Mouse (Mus musculus): ENCODE measurements at regions not wholly inside any gene's neighbourhood (a gene's known extent, or its start where the extent isn't known, plus 50 kb on each side); places are given as distances from the start of the nearest gene placed in this dataset.

- no peaks in the 10 kb centered on the region for H3K4me1 ChIP-seq (ENCODE audit: control insufficient read depth in 1 of 2, insufficient read depth in 2 of 2, low read length in 2 of 2)
- no peak overlapping the region for H3K27ac ChIP-seq (ENCODE audit: control insufficient read depth, low read depth, low read length)
- H3K4me3 ChIP-seq (ENCODE audit: control insufficient read depth in 1 of 2, insufficient read depth in 1 of 2, low read depth in 2 of 2, low read length in 2 of 2) = no peak overlapping the region
- H3K27me3 ChIP-seq (ENCODE audit: control insufficient read depth in 1 of 2, insufficient read depth in 2 of 2, low read length in 2 of 2) = no peaks in the 10 kb centered on the region
- no peaks in the 10 kb centered on the region for H3K36me3 ChIP-seq (ENCODE audit: control insufficient read depth in 1 of 2, insufficient read depth in 2 of 2, low read length in 2 of 2)
- H3K9me3 ChIP-seq (replicated peaks; ENCODE audit: insufficient read depth, low read length) = no peaks in the 10 kb centered on the region
- no peak overlapping the region for H3K9ac ChIP-seq (ENCODE audit: control insufficient read depth, low read depth, low read length, poor library complexity, severe bottlenecking)
- TF ChIP-seq TAL1 (IDR thresholded peaks at IDR 0.05; ENCODE audit: low read length) (no peak), ZKSCAN1 (IDR thresholded peaks at IDR 0.05; ENCODE audit: low read depth, low read length) (no peak), BHLHE40 (IDR thresholded peaks at IDR 0.05; ENCODE audit: borderline replicate concordance, low read depth, low read length) (no peak), ETS1 (IDR thresholded peaks at IDR 0.05; ENCODE audit: low read depth, low read length) (no peak), GATA1 (IDR thresholded peaks at IDR 0.05; ENCODE audit: low read depth, low read length) (no peak), CHD2 (IDR thresholded peaks at IDR 0.05; ENCODE audit: low read length) (no peak), ZMIZ1 (IDR thresholded peaks at IDR 0.05; ENCODE audit: low read depth, low read length) (no peak), HCFC1 (IDR thresholded peaks at IDR 0.05; ENCODE audit: low read depth, low read length) (no peak), GABPA (IDR thresholded peaks at IDR 0.05; ENCODE audit: low read depth, low read length) (no peak), POLR2A (IDR thresholded peaks at IDR 0.05; ENCODE audit: control insufficient read depth in 1 of 2, insufficient read depth in 1 of 2, low read depth in 1 of 2, low read length in 2 of 2, poor library complexity in 1 of 2) (no peak), MXI1 (IDR thresholded peaks at IDR 0.05; ENCODE audit: low read depth, low read length) (no peak), E2F4 (IDR thresholded peaks at IDR 0.05; ENCODE audit: borderline replicate concordance, low read depth, low read length) (no peak), MAFK (IDR thresholded peaks at IDR 0.05; ENCODE audit: borderline replicate concordance, low read depth, low read length) (no peak), CTCF (IDR thresholded peaks at IDR 0.05 in 2 of 3, conservative IDR thresholded peaks at IDR 0.05 in 1 of 3; ENCODE audit: control insufficient read depth in 1 of 3, insufficient read depth in 1 of 3, low read depth in 2 of 3, low read length in 3 of 3, poor library complexity in 1 of 3, severe bottlenecking in 1 of 3) (no peak), CHD1 (IDR thresholded peaks at IDR 0.05; ENCODE audit: low read depth, low read length) (no peak), TBP (IDR thresholded peaks at IDR 0.05; ENCODE audit: low read depth, low read length) (no peak)
- no peak for DNase-seq (ENCODE audit: low read depth, low spot score)
- H3K79me2 ChIP-seq (ENCODE audit: control insufficient read depth, insufficient read depth, low read length, poor library complexity) = no peaks in the 10 kb centered on the region
Observed at GRCm38 (mm10) chr19:28137581-28137980, 126.6 kb upstream of the Rfx3 start.

GRCm38 (mm10) chr19:28134806-28135205 is 123.8 kb upstream of the Rfx3 start:
- no peaks in the 10 kb centered on the region for H3K36me3 ChIP-seq (ENCODE audit: control insufficient read depth in 1 of 2, insufficient read depth in 2 of 2, low read length in 2 of 2)
- no peak for DNase-seq (ENCODE audit: low read depth, low spot score)
- no peak for TF ChIP-seq HCFC1 (IDR thresholded peaks at IDR 0.05; ENCODE audit: low read depth, low read length)
- TF ChIP-seq TCF12 (IDR thresholded peaks at IDR 0.05; ENCODE audit: low read depth, low read length) = no peak
- TF ChIP-seq CHD2 (IDR thresholded peaks at IDR 0.05; ENCODE audit: low read length) = no peak
- no peak for TF ChIP-seq E2F4 (IDR thresholded peaks at IDR 0.05; ENCODE audit: borderline replicate concordance, low read depth, low read length)
- TF ChIP-seq GABPA (IDR thresholded peaks at IDR 0.05; ENCODE audit: low read depth, low read length) = no peak
- no peak for TF ChIP-seq EP300 (IDR thresholded peaks at IDR 0.05; ENCODE audit: low read depth in 1 of 2, low read length in 2 of 2)
- TF ChIP-seq MXI1 (IDR thresholded peaks at IDR 0.05; ENCODE audit: low read depth, low read length) = no peak
- no peak for TF ChIP-seq KAT2A (conservative IDR thresholded peaks at IDR 0.05; ENCODE audit: low read depth, low read length)
- TF ChIP-seq USF2 (IDR thresholded peaks at IDR 0.05; ENCODE audit: borderline replicate concordance in 1 of 2, insufficient read depth in 1 of 2, low read depth in 1 of 2, low read length in 2 of 2) = no peak
- TF ChIP-seq RCOR1 (IDR thresholded peaks at IDR 0.05; ENCODE audit: low read depth, low read length) = no peak
- TF ChIP-seq GATA1 (IDR thresholded peaks at IDR 0.05; ENCODE audit: low read depth, low read length) = no peak
- no peak overlapping the region for H3K9ac ChIP-seq (ENCODE audit: control insufficient read depth, low read depth, low read length, poor library complexity, severe bottlenecking)
- no peaks in the 10 kb centered on the region for H3K79me2 ChIP-seq (ENCODE audit: control insufficient read depth, insufficient read depth, low read length, poor library complexity)
- H3K4me3 ChIP-seq (ENCODE audit: control insufficient read depth in 1 of 2, insufficient read depth in 1 of 2, low read depth in 2 of 2, low read length in 2 of 2) = no peak overlapping the region
- no peak overlapping the region for H3K27ac ChIP-seq (ENCODE audit: control insufficient read depth, low read depth, low read length)
- H3K4me1 ChIP-seq (ENCODE audit: control insufficient read depth in 1 of 2, insufficient read depth in 2 of 2, low read length in 2 of 2) = no peaks in the 10 kb centered on the region
- H3K27me3 ChIP-seq (ENCODE audit: control insufficient read depth in 1 of 2, insufficient read depth in 2 of 2, low read length in 2 of 2) = 0 out of 4 replicates have a peak, but pooled peaks cover 0 to 1% of the 10 kb centered on the region in 2 experiments
- H3K9me3 ChIP-seq (replicated peaks; ENCODE audit: insufficient read depth, low read length) = no peaks in the 10 kb centered on the region

Data from MEL (cell line).